Mouse (Mus musculus) kidney, embryonic 14.5 days (tissue): ENCODE measurements around the gene Rsl1d1. TPM values are rescaled to one million over a fixed set of nuclear protein-coding genes. Genes with fewer than 3 reads are reported as not detected.

Source experiments
- ATAC-seq: fragments of 200-750 bp; cut with Nextera tagmentation; 2 replicates; pipeline ENCODE4 v1.8.0; 2017; ENCODE audit warnings: moderate number of reproducible peaks, mild to moderate bottlenecking, moderate TSS enrichment, moderate library complexity; ENCODE audit not compliant: low FRiP score, low TSS enrichment
- H3K27ac ChIP-seq: fragments of 300-500 bp; sonication (generic); 2 replicates; pipeline ENCODE4 v1.5.1; 2014; ENCODE audit warnings: low read depth, mild to moderate bottlenecking, low read length, moderate library complexity, mixed read lengths
- H3K27me3 ChIP-seq: fragments of 300-500 bp; sonication (generic); 2 replicates; pipeline ENCODE4 v1.6.1; 2014; ENCODE audit warnings: mild to moderate bottlenecking, low read length; ENCODE audit not compliant: control insufficient read depth, insufficient read depth
- H3K36me3 ChIP-seq: fragments of 300-500 bp; sonication (generic); 2 replicates; pipeline ENCODE4 v1.6.1; 2014; ENCODE audit warnings: low read length, mixed read lengths; ENCODE audit not compliant: control insufficient read depth, insufficient read depth
- H3K4me1 ChIP-seq: fragments of 300-500 bp; sonication (generic); 2 replicates; pipeline ENCODE4 v1.6.1; 2014; ENCODE audit warnings: low read length, mixed read lengths; ENCODE audit not compliant: control insufficient read depth, insufficient read depth
- H3K4me2 ChIP-seq: fragments of 300-500 bp; sonication (generic); replicated peaks from 2 replicates; pipeline ENCODE4 v1.6.1; 2014; ENCODE audit warnings: low read depth, mild to moderate bottlenecking, low read length
- H3K4me3 ChIP-seq: fragments of 300-500 bp; sonication (generic); 2 replicates; pipeline ENCODE4 v1.5.1; 2014; ENCODE audit warnings: mild to moderate bottlenecking, low read length
- H3K9ac ChIP-seq: fragments of 300-500 bp; sonication (generic); 2 replicates; pipeline ENCODE4 v1.6.1; 2014; ENCODE audit warnings: low read depth, mild to moderate bottlenecking, low read length, moderate library complexity
- H3K9me3 ChIP-seq: fragments of 300-500 bp; sonication (generic); 2 replicates; pipeline ENCODE4 v1.6.1; 2016; ENCODE audit warnings: low read length; ENCODE audit not compliant: control insufficient read depth
- WGBS: fragments of 180-500 bp; shearing (Covaris S2); extraction: QIAGEN DNeasy Blood & Tissue Kit; methylation state at CpG from one replicate; pipeline ENCODE4 v1.1.7; 2014; 5-methylcytosine and 5-hydroxymethylcytosine counted together
- polyA plus RNA-seq: library from polyadenylated mRNA; unstranded; fragments of >200 nt; fragmentation: Nextera tagmentation; extraction: Ambion mirVana; gene quantifications from 2 replicates; pipeline ENCODE4 v1.2.1, GENCODE M21; 2014

Gene Rsl1d1
- polyA plus RNA-seq, 1 experiment from 2014 or later = 236 TPM

GRCm38 (mm10) chr16:11198467-11198866 is 4.7 kb downstream of the Rsl1d1 start:
- Histone ChIP-seq H3K9me3 (no peaks in the 10 kb centered on the region), H3K9ac (no peak overlapping the region), H3K27me3 (no peaks in the 10 kb centered on the region), H3K4me3 (no peak overlapping the region), H3K4me2 (no peak overlapping the region), H3K27ac (no peak overlapping the region), H3K36me3 (peaks cover 83% of the 10 kb centered on the region), H3K4me1 (peaks cover 7% of the 10 kb centered on the region; the same call in 1 of the 2 replicates)
- 57% methylated on average over 2 of the region's 2 CpGs for WGBS
- ATAC-seq = no peak

GRCm38 (mm10) chr16:11197052-11197451 is 6.1 kb downstream of the Rsl1d1 start:
- Histone ChIP-seq H3K9ac (no peak overlapping the region), H3K27me3 (no peaks in the 10 kb centered on the region), H3K4me1 (peaks cover 7% of the 10 kb centered on the region; the same call in 1 of the 2 replicates), H3K4me2 (no peak overlapping the region), H3K27ac (no peak overlapping the region), H3K4me3 (no peak overlapping the region), H3K9me3 (no peaks in the 10 kb centered on the region), H3K36me3 (peaks cover 96% of the 10 kb centered on the region)
- WGBS = 83% methylated on average over 4 of the region's 4 CpGs
- ATAC-seq = no peak

DNA sequence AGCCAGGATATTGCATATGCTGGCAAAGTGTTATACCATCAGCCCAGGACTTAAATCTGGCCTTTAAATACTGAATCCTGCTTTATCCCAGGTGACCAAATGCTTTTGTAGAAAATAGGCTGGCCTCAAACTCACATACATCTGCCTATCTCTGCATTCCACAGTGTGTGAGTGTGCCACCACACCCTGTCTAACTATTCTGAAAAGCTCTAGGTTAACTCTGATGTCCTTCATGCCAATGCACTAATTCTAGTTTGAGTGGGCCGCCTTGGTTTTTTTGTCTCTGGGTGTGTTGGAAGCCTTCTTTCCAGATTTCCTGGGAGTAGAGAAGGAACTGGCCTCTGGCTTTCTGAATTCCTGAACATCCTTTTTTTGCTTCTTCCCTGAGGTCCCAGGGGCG is 9.9 kb downstream of the Rsl1d1 start:
- Histone ChIP-seq H3K4me1 (no peaks in the 10 kb centered on the region), H3K36me3 (peaks cover 61% of the 10 kb centered on the region), H3K9ac (no peak overlapping the region), H3K4me3 (no peak overlapping the region), H3K9me3 (no peaks in the 10 kb centered on the region), H3K4me2 (no peak overlapping the region), H3K27me3 (no peaks in the 10 kb centered on the region), H3K27ac (no peak overlapping the region)
- 99% methylated on average over 2 of the region's 2 CpGs for WGBS
- no peak for ATAC-seq

- WGBS = 87% methylated on average over 7 of the region's 7 CpGs
- no peak overlapping the region for H3K27ac ChIP-seq
- no peak for ATAC-seq
Observed at GRCm38 (mm10) chr16:11190150-11190549, 13.0 kb downstream of the Rsl1d1 start.

GRCm38 (mm10) chr16:11177404-11177803 is 25.7 kb downstream of the Rsl1d1 start:
- Histone ChIP-seq H3K9me3 (0 out of 2 replicates have a peak, but pooled peaks cover 2% of the 10 kb centered on the region), H3K27me3 (no peaks in the 10 kb centered on the region), H3K36me3 (no peaks in the 10 kb centered on the region), H3K4me1 (peaks cover 3% of the 10 kb centered on the region; the same call in 1 of the 2 replicates), H3K4me2 (no peak overlapping the region), H3K27ac (no peak overlapping the region), H3K4me3 (no peak overlapping the region), H3K9ac (no peak overlapping the region)
- no peak for ATAC-seq
- 73% methylated on average over 2 of the region's 2 CpGs for WGBS

More at GRCm38 (mm10) chr16:11190150-11190549, 13.0 kb downstream of the Rsl1d1 start:
- no peaks in the 10 kb centered on the region for H3K27me3 ChIP-seq
- no peaks in the 10 kb centered on the region for H3K9me3 ChIP-seq
- H3K4me1 ChIP-seq = no peaks in the 10 kb centered on the region
- H3K36me3 ChIP-seq = peaks cover 31% of the 10 kb centered on the region
- no peak overlapping the region for H3K4me2 ChIP-seq
- H3K9ac ChIP-seq = no peak overlapping the region
- H3K4me3 ChIP-seq = no peak overlapping the region

DNA sequence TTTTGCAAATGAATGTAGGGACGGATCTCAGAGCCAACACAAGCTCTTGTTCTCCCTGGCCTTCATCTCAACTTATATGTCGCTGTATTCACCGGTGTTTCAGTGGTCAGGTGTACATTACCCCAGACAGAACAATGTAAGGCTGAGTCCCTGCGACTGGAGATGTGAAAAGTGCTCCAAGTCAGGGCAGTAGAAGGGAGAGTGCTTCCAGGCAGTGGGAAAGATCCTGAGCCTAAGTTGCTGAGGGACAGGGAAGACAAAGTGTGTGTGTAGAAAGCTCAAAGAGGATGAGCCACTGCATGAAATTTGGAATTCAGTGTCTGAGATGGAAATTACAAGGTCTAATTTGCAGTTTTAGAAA is 26.3 kb downstream of the Rsl1d1 start:
- Histone ChIP-seq H3K4me1 (peaks cover 3% of the 10 kb centered on the region; the same call in 1 of the 2 replicates), H3K36me3 (no peaks in the 10 kb centered on the region), H3K4me3 (peak overlapping the region; percentile 92), H3K27ac (no peak overlapping the region), H3K9ac (peak overlapping the region; percentile 87), H3K4me2 (peak overlapping the region; percentile 52), H3K27me3 (no peaks in the 10 kb centered on the region), H3K9me3 (0 out of 2 replicates have a peak, but pooled peaks cover 2% of the 10 kb centered on the region)
- no peak for ATAC-seq
- WGBS = 5% methylated on average over 4 of the region's 4 CpGs

- H3K9me3 ChIP-seq = 0 out of 2 replicates have a peak, but pooled peaks cover 2% of the 10 kb centered on the region
- peak within 1 kb of the TSS; percentile 52 for H3K4me2 ChIP-seq
- H3K36me3 ChIP-seq = no peaks in the 10 kb centered on the region
- ATAC-seq = peak; percentile 93
- peak within 1 kb of the TSS; percentile 87 for H3K9ac ChIP-seq
- peak within 1 kb of the TSS; percentile 77 for H3K27ac ChIP-seq
- peaks cover 3% of the 10 kb centered on the region; the same call in 1 of the 2 replicates for H3K4me1 ChIP-seq
- under 1% methylated on average over 43 of the region's 57 CpGs for WGBS
- no peaks in the 10 kb centered on the region for H3K27me3 ChIP-seq
- H3K4me3 ChIP-seq = peak within 1 kb of the TSS; percentile 92
Observed at GRCm38 (mm10) chr16:11176208-11176883, 26.8 kb downstream of the Rsl1d1 start, which contains the start of gene Zc3h7a. Gene Zc3h7a, minus strand, starts transcription at chr16:11176393.

DNA sequence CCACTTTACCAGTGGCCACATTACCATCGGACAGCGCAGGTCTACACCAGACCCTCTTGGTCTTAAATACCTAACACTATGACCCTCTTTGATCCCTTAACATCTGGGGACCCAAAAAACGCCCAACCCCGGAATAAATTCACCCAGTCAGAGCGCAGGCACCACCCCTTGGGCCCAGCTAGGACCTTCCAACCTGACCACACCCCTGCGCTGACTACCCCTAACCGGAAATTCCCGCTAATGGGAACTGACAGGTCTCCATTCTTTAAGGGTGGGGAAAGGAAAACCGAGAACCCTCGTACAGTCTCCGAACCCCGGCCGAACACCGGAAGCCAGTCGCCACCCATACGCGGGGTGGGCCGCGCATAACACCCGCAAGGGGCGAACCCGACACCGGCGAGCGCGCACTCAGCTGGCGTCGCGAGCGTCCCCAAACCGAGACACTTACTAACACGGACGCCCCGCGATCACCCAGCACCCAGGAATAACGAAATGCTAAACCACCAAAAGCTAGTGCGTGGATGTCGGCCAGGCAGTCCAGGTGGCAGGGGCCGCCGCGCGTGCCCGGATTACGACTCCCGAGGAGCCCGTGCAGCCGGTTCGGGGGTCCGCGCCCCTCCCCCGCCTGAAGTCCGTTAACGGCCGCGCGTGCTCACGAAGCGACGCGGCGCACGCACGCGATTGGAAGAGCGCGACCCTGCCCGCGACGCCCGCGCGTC is 27.5 kb downstream of the Rsl1d1 start:
- WGBS = under 1% methylated on average over 72 of the region's 72 CpGs
- H3K27me3 ChIP-seq = no peaks in the 10 kb centered on the region
- H3K9me3 ChIP-seq = 0 out of 2 replicates have a peak, but pooled peaks cover 2% of the 10 kb centered on the region
- peak overlapping the region; percentile 52 for H3K4me2 ChIP-seq
- peaks cover 3% of the 10 kb centered on the region; the same call in 1 of the 2 replicates for H3K4me1 ChIP-seq
- peak overlapping the region; percentile 77 for H3K27ac ChIP-seq
- peak; percentile 77 for ATAC-seq
- H3K9ac ChIP-seq = peak overlapping the region; percentile 87
- H3K4me3 ChIP-seq = peak overlapping the region; percentile 92
- no peaks in the 10 kb centered on the region for H3K36me3 ChIP-seq

DNA sequence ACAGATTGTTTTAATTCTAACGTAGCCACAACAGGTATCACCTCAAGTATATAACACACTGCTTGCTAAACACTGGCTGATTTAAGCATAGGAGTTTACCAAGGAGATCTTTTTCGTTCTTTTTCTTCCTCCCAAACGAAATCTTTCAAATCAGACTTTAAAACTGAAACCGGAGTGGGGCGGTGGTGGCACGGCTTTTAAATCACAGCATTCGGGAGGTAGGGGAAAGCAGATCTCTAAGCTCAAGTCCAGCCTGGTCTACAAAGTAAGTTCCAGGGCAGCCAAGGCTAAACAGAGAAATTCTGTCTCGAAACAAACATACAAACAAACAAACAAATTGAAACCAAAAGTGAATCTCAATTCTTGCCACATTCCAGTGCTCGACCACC is 28.0 kb downstream of the Rsl1d1 start:
- Histone ChIP-seq H3K9ac (peak overlapping the region; percentile 87), H3K36me3 (no peaks in the 10 kb centered on the region), H3K4me1 (peaks cover 3% of the 10 kb centered on the region; the same call in 1 of the 2 replicates), H3K27me3 (no peaks in the 10 kb centered on the region), H3K9me3 (0 out of 2 replicates have a peak, but pooled peaks cover 2% of the 10 kb centered on the region), H3K4me3 (peak overlapping the region; percentile 92), H3K4me2 (peak overlapping the region; percentile 52), H3K27ac (peak overlapping the region; percentile 77; the same call in 1 of the 2 replicates)
- ATAC-seq = no peak
- 6% methylated on average over 9 of the region's 9 CpGs for WGBS
